Mouse (Mus musculus) cerebellum, adult (tissue): ENCODE data around the gene Tmed4.

Experiments
- ATAC-seq: cut with Nextera tagmentation; 2 replicates; pipeline ENCODE4 v1.9.2; 2017; ENCODE audit warnings: mild to moderate bottlenecking, moderate library complexity, mixed read lengths; ENCODE audit not compliant: insufficient number of reproducible peaks, low FRiP score, low TSS enrichment

The Tmed4 gene

DNA sequence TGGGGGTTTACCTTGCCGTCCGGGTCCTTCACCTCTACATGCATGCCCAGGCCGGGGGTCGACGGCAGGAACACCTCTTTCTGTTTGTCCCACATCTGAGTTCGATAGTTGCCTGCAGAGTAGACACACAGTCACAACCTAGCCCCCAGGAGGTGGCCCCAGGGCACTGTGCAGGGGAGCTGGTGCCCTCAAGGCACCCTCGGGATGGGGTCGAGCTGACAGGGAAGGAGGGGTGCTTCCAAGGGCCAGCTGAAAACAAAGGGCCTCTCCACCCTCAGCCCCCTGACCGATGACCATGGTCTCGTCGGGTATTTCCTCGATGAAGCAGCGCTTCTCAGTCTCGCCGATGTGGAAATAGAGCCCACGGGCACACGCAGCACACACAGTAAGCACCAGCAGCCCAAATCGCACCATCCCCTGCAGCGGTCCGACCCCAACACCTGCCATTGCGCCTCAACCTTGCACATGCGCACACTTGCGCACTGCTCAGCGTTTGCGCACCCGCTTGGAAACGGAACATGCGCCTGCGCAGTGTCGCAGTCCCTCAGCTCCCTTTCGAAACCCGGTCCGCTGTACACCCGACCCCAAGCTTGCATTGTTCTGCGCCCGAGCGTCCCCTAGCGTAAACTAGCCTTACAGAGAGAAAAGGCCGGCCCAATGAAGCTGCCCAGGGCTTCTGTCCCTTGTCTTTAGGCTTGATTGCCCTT is at the start of gene Tmed4:
Gene Tmed4, minus strand, starts transcription at position 484 of the 707 bp plus-strand sequence.
- ATAC-seq = peak; percentile 95

- no peak for ATAC-seq
These were observed 48.7 kb upstream of the Tmed4 start for GRCm38 (mm10) chr11:6323348-6323747.

DNA sequence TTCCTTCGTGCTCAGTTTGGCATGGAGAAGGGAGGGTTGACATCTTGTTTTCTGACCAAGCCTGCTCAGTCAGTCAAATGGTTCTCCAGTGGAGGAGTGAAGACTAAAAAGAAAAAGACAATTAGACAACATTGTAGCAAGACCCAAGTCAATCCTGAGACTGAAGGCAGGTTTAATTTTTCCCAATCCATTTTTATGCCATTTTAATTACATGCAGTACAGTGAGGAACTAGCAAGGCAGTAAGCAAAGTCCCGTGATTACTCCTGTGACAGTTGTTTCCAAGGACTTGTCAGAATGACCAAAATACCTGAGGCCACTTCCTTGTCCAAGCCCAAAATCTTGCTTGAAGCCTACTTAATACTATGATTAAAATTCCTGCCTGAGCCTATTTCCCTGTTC is 47.4 kb upstream of the Tmed4 start:
- no peak for ATAC-seq

DNA sequence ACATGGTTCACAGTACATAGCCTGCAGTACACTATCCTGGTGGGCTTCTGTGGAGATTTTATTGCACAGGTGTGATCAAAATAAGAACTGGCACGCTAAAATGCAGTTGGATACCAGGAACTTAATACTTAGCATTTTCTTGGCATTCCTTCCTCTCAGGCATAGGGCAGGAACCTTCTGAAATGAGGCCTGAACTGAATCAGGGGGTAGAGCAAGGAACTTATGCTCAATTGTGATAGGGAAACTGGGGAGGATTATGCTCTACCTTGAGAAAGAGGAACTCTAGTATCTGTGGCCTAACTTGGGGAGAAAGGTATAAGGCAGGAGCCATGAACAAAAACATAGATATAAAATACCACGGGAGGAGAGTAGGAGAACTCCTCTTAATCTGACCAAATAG is 44.7 kb upstream of the Tmed4 start:
- no peak for ATAC-seq

DNA sequence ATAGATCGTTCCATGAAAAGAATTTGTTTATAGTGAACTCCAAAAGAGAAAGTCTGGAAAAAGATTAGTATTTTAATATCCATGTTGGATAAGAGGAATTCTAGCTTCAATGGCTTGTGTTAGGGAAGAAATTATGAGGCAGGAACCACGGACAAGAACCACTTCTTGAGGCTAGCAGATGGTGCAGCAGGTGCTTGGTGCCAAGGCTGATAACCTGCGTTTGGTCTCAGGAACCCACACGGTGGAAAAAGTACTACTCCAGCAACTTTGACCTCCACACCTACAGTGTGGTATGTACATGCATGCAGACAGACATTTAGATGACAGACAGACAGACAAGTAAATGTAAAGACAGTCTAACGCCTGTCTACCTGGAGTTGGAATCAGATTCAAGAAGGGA is 43.9 kb upstream of the Tmed4 start:
- peak; percentile 56; the same call in 1 of the 2 replicates for ATAC-seq

DNA sequence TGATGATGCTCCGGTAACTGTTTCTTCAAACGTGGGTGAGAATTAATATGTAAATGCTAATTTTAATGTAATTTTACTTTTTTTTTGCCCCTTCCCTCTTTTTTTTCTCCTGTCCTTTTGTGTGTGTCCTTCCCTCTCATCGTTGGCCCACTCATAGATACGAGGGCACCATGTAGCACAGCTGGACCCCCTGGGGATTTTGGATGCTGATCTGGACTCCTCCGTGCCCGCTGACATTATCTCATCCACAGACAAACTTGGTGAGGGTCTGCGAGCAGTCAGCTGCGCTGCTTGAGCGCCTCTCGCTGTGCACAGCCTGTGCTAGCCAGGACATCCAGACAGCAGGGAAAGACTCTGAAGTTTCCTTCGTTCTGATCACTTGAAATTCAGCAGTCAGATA is 42.2 kb upstream of the Tmed4 start:
- no peak for ATAC-seq

DNA sequence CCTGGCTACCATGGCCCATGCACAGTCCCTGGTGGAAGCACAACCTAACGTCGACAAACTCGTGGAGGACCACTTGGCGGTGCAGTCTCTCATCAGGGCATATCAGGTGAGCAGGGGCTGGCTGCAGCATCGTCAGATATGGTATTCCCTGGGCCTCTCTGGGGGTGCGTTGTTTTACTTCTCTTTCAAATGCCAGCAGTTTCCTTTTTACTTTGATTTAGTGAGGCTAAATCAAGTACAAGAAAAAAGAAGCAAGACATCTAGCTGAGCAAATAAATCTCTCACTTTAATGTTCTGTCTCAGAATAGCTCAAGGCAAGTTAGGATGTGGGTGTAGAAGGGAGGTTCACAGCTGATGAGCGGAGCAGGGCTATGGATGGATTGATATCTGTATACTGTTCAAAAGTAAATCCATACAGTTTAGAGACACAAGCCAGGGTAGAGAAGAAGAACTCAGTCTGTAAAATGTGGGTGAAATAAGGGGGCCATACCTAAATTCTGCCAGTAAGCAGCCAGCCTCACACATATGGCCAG is 39.3 kb upstream of the Tmed4 start:
- no peak for ATAC-seq

GRCm38 (mm10) chr11:6308181-6308580 is 33.5 kb upstream of the Tmed4 start:
- no peak for ATAC-seq

- no peak for ATAC-seq
These were observed 31.3 kb upstream of the Tmed4 start for GRCm38 (mm10) chr11:6305943-6306430.

- ATAC-seq = no peak
These were observed 28.1 kb upstream of the Tmed4 start for GRCm38 (mm10) chr11:6302793-6303192.

DNA sequence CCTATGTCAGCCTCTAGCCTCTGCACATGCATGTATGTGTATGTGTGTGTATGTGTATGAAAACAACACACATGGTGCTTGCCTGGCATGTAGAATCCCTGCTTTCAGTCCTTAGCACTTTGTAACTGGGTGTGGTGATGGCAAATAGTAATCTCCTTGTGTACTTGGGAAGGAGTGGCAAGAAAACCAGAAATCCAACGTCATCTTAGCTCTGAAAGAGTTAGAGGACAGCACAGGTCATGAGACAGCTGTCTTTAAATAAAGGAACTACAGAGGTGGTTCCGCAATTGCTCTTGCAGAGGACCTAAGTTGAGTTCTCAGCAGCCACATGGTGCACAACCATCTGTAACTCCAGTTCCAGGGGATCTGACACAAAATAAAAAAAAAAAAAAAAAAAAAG is 24.8 kb upstream of the Tmed4 start:
- ATAC-seq = no peak

DNA sequence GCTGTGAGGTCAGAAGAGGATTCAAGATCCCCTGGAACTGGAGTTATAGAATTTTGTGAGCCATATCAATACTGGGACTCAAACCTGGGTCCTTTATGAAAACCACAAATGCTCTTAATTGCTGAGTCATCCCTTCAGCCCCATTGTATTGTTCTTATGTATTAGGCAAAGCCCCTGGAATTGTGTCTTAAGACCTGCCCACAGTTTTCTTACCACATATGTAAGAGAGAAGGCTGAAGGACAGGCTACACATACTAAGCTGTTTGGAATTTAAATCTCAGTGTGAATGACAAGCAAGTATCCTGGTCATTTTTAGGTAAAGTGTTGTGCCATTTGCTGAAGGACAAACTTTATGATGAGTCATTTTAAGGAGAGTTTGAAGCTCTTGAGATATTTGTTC is 21.4 kb upstream of the Tmed4 start:
- ATAC-seq = no peak

DNA sequence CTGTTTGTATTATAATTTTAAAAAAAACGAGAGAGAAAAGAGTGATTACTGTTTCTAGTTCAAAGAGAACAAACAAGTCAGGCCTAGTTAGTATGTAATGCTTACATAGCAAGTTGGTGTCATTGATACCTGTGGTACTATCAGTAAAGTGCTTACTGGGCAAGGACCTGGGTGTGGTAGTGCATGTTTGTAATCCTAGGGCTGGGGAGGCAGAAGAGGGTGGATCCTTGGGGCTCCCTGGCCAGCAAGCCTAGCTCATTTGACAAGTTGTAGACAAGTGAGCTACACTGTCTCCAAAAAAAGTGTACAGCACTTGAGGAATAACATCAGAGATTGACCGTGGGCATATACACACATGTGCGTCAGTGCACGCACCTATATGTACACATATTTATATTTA is 20.0 kb upstream of the Tmed4 start:
- ATAC-seq = no peak

GRCm38 (mm10) chr11:6293601-6294000 is 18.9 kb upstream of the Tmed4 start:
- ATAC-seq = no peak

DNA sequence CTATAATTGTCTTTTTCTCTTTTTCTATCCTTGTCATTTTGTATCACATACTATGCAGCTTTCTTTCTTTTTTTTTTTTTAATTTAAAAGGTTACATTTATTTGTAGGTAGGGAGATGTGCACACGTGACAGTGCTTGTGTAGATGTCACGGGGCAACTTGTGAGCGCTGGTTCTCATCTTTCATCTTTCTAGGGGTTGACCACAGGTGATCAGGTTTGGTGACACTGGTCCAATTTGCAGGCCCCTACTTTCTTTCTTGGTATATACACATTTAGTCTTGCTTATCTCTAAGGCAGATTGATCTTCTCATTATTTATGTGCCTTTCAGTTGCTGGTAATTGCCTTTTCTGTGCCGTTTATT is 18.3 kb upstream of the Tmed4 start:
- ATAC-seq = no peak

GRCm38 (mm10) chr11:6292116-6292987 is 17.7 kb upstream of the Tmed4 start:
- peak; percentile 12 for ATAC-seq

DNA sequence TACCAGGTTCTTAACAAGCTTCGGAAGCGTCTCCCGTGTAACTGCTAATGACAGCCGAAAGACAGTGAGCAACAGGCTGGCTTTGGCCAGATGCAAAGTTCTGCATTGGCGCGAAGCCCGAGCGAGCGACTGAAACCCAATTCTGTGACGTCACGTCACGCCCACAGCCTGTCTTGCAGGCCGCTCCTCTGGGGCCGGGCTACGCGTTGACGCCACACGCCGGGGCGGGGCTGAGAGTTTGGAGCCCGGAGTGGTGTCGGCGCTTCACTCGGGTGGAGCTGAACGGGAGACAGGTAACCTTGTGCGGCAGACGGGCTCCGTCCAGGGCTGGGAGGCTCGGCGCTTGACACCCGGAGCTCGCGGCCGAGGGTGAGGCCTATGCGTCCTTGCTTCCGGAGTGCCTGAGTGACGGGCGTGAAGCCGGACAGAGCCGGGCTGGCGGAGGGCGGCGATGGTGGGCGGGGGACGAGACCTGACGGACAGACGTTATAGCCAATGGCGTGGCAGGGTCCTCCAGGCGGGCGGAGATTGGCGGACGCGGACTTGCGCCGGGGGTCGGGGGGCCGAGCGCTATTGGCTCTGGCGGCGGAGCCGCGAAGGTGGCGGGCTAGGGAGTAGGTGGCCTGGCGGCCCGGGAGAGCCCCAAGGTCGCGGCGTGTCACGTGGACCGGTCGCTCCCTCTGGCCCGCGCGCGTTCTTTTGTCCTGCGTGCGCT is 16.9 kb upstream of the Tmed4 start, which contains the start of gene Ogdh:
Gene Ogdh, plus strand, starts transcription at position 233 of the 715 bp plus-strand sequence.
- peak; percentile 94 for ATAC-seq

- no peak for ATAC-seq
These were observed 16.2 kb upstream of the Tmed4 start for GRCm38 (mm10) chr11:6290883-6291282.

DNA sequence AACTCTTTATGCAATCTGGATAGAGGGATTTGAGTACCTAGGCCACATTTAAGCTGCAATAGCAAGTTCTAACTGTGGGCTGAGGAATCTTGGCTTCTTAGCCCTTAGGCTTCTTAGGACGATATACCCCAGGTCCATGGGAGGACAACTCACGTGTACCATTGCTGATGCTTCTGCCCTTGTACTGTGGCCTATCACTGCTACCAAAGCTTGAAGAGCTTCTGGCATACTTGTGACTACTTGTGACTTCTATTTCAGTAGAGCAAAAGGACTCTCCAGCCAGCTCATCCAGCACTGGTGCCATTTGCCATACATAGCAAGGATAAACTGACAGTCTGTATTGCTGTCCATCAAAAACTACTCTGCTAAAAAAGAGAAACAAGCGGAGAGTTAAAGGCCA is 15.5 kb upstream of the Tmed4 start:
- no peak for ATAC-seq

- ATAC-seq = no peak
These were observed 8.3 kb upstream of the Tmed4 start for GRCm38 (mm10) chr11:6282940-6283339.

- ATAC-seq = no peak
These were observed 1.8 kb upstream of the Tmed4 start for GRCm38 (mm10) chr11:6276466-6276865.
